Mouse (Mus musculus) small intestine, adult 2 months (tissue): ENCODE data around the gene Eri3.

Source experiments
- CTCF ChIP-seq: fragments of 200-500 bp; IDR thresholded peaks from 2 replicates; pipeline ENCODE4 v1.5.1; 2012; ENCODE audit warnings: low read depth, mild to moderate bottlenecking, control low read depth, inconsistent platforms, low read length, moderate library complexity, mixed read lengths; ENCODE audit not compliant: insufficient replicate concordance, insufficient read length; ENCODE audit errors: extremely low read depth
- POLR2A ChIP-seq: fragments of 200-500 bp; IDR thresholded peaks from 2 replicates; pipeline ENCODE4 v1.6.1; 2012; ENCODE audit warnings: low read depth, mild to moderate bottlenecking, control low read depth, inconsistent platforms, low read length, moderate library complexity

- TF ChIP-seq CTCF: no peak
- no peak for TF ChIP-seq POLR2A
Observed at GRCm38 (mm10) chr4:117645859-117646258, 95.7 kb downstream of the Eri3 start.
